Mouse (Mus musculus) heart, adult 2 months (tissue): ENCODE results near the gene Myo15.

Experiments
- CTCF ChIP-seq: fragments of 200-600 bp; IDR thresholded peaks from 2 replicates; pipeline ENCODE4 v1.8.1; 2022; ENCODE audit warnings: antibody characterized with exemption, mild to moderate bottlenecking, moderate library complexity
- EP300 ChIP-seq: fragments of 200-500 bp; IDR thresholded peaks from 2 replicates; pipeline ENCODE4 v1.6.1; 2011; ENCODE audit warnings: low read depth, low read length, control low read depth; ENCODE audit not compliant: insufficient read depth
- POLR2A ChIP-seq: fragments of 200-500 bp; IDR thresholded peaks from 2 replicates; pipeline ENCODE4 v1.6.1; 2011; ENCODE audit warnings: mild to moderate bottlenecking, low read depth, low read length, control low read depth; ENCODE audit not compliant: insufficient read depth

GRCm38 (mm10) chr11:60507281-60507680 lies 38.1 kb downstream of the Myo15 start:
- TF ChIP-seq CTCF (no peak), POLR2A (no peak), EP300 (no peak)
